Mouse (Mus musculus) midbrain, embryonic 13.5 days (tissue): ENCODE measurements around the gene Ccdc134. TPM values are rescaled to one million over a fixed set of nuclear protein-coding genes. Genes with fewer than 3 reads are reported as not detected.
A peak's percentile ranks its signal among the peaks of the same experiment; 100 is the strongest.
"Not testable (repeated sequence)": the region's sequence is repeated elsewhere in the genome, so short reads cannot be mapped to it uniquely, and the experiment has no call there.

ENCODE experiments used
- ATAC-seq: fragments of 200-750 bp; cut with Nextera tagmentation; 2 replicates; pipeline ENCODE4 v1.8.0; 2017; ENCODE audit warnings: mild to moderate bottlenecking, moderate TSS enrichment, moderate library complexity
- H3K27ac ChIP-seq: fragments of 300-500 bp; sonication (generic); 2 replicates; pipeline ENCODE4 v1.5.1; 2015; ENCODE audit warnings: inconsistent platforms, mild to moderate bottlenecking, moderate library complexity
- H3K27me3 ChIP-seq: fragments of 300-500 bp; sonication (generic); 2 replicates; pipeline ENCODE4 v1.6.1; 2015; ENCODE audit warnings: mild to moderate bottlenecking, inconsistent platforms
- H3K36me3 ChIP-seq: fragments of 300-500 bp; sonication (generic); 2 replicates; pipeline ENCODE4 v1.6.1; 2015; ENCODE audit warnings: mild to moderate bottlenecking, inconsistent platforms
- H3K4me1 ChIP-seq: fragments of 300-500 bp; sonication (generic); replicated peaks from 2 replicates; pipeline ENCODE4 v1.6.1; 2015; ENCODE audit warnings: inconsistent platforms
- H3K4me2 ChIP-seq: fragments of 300-500 bp; sonication (generic); replicated peaks from 2 replicates; pipeline ENCODE4 v1.6.1; 2015; ENCODE audit warnings: moderate library complexity, mild to moderate bottlenecking, inconsistent platforms
- H3K4me3 ChIP-seq: fragments of 300-500 bp; sonication (generic); replicated peaks from 2 replicates; pipeline ENCODE4 v1.5.1; 2015; ENCODE audit warnings: mild to moderate bottlenecking, inconsistent platforms
- H3K9ac ChIP-seq: fragments of 300-500 bp; sonication (generic); replicated peaks from 2 replicates; pipeline ENCODE4 v1.6.1; 2015; ENCODE audit warnings: mild to moderate bottlenecking, inconsistent platforms
- H3K9me3 ChIP-seq: fragments of 300-500 bp; sonication (generic); 2 replicates; pipeline ENCODE4 v1.6.1; 2016; ENCODE audit warnings: mild to moderate bottlenecking, inconsistent platforms
- WGBS: fragments of 180-500 bp; shearing (Covaris S2); methylation state at CpG from one replicate; pipeline ENCODE4 v1.1.7; 2015; 5-methylcytosine and 5-hydroxymethylcytosine counted together
- polyA plus RNA-seq: library from polyadenylated mRNA; unstranded; fragments of >200 nt; fragmentation: Nextera tagmentation; extraction: Ambion mirVana; gene quantifications from 2 replicates; pipeline ENCODE4 v1.2.1, GENCODE M21; 2015

Gene Ccdc134
- 12.0 and 14.0 TPM in 2 replicates for polyA plus RNA-seq

- H3K9me3 ChIP-seq = no peaks in the 10 kb centered on the region
- H3K4me3 ChIP-seq = peak within 1 kb of the TSS; percentile 80
- peak within 1 kb of the TSS; percentile 79 for H3K9ac ChIP-seq
- peaks cover 22% of the 10 kb centered on the region for H3K4me1 ChIP-seq
- peak within 1 kb of the TSS; percentile 86 for H3K4me2 ChIP-seq
- H3K27ac ChIP-seq = peak within 1 kb of the TSS; percentile 74
- under 1% methylated on average over 70 of the region's 74 CpGs for WGBS
- H3K36me3 ChIP-seq = peaks cover 14% of the 10 kb centered on the region; the same call in 1 of the 2 replicates
- peak; percentile 98 for ATAC-seq
- 0 out of 2 replicates have a peak, but pooled peaks cover 5% of the 10 kb centered on the region for H3K27me3 ChIP-seq
Measured at GRCm38 (mm10) chr15:82127426-82128374, at the start of gene Ccdc134. Gene Ccdc134 (plus strand): TSS chr15:82127922.

- Histone ChIP-seq H3K9me3 (no peaks in the 10 kb centered on the region), H3K9ac (no peak overlapping the region), H3K4me3 (no peak overlapping the region), H3K36me3 (no peaks in the 10 kb centered on the region), H3K27ac (no peak overlapping the region), H3K4me2 (no peak overlapping the region), H3K4me1 (no peaks in the 10 kb centered on the region), H3K27me3 (no peaks in the 10 kb centered on the region)
- no peak for ATAC-seq
- 67% methylated on average over 10 of the region's 10 CpGs for WGBS
Measured at GRCm38 (mm10) chr15:82079883-82080282, 47.8 kb upstream of the Ccdc134 start.

- 28% methylated on average over 7 of the region's 7 CpGs for WGBS
- no peak overlapping the region for H3K27ac ChIP-seq
- H3K4me1 ChIP-seq = no peaks in the 10 kb centered on the region
- no peak overlapping the region for H3K4me2 ChIP-seq
- peak; percentile 55; the same call in 1 of the 2 replicates for ATAC-seq
- no peak overlapping the region for H3K4me3 ChIP-seq
- H3K36me3 ChIP-seq = no peaks in the 10 kb centered on the region
- no peak overlapping the region for H3K9ac ChIP-seq
- no peaks in the 10 kb centered on the region for H3K27me3 ChIP-seq
- no peaks in the 10 kb centered on the region for H3K9me3 ChIP-seq
Measured at GRCm38 (mm10) chr15:82081161-82081560, 46.6 kb upstream of the Ccdc134 start.

DNA sequence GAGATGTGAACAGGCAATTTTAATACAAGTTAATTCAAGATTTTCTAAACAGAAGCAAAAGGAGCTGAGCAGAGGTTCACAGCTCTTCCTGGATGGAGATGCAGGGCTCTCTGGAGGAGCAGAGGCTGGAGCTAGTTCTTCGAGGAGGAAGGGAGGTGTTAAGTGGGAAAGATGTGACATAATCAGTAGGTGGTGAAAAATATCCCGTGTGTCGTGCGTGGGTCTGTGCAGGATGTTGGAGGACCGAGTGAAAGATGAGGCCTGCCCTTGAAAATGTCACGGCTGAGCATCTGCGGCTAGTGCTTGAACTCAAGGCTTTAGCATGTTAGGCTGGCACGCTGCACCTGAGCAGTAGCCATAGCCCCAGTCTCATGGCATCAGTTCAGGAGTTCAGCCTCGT lies 42.1 kb upstream of the Ccdc134 start:
- Histone ChIP-seq H3K4me3 (no peak overlapping the region), H3K27me3 (no peaks in the 10 kb centered on the region), H3K9me3 (no peaks in the 10 kb centered on the region), H3K27ac (no peak overlapping the region), H3K9ac (no peak overlapping the region), H3K4me2 (no peak overlapping the region), H3K4me1 (no peaks in the 10 kb centered on the region), H3K36me3 (no peaks in the 10 kb centered on the region)
- WGBS = 88% methylated on average over 9 of the region's 9 CpGs
- ATAC-seq = no peak

DNA sequence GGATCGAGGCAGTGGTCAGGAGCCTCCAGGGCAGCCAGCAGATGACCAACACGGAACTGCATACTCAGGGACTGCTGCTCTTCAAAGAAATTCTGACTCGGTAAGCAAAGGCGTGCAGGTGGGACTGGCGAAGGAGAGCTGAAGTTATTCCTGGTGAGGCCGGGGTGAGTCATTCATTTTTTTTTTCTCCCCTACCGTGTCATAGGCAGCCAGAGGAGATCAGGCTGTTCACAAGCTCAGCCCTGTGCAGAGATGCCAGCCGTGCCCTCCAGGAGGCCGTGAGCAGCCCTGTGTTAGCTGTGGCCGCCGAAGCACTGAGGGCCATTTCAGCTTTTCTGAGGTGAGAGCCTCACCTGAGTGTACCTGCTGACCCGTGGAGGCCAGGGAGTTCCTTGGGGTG lies 41.6 kb upstream of the Ccdc134 start:
- H3K4me1 ChIP-seq = no peaks in the 10 kb centered on the region
- no peak overlapping the region for H3K9ac ChIP-seq
- no peaks in the 10 kb centered on the region for H3K27me3 ChIP-seq
- 85% methylated on average over 12 of the region's 12 CpGs for WGBS
- H3K9me3 ChIP-seq = no peaks in the 10 kb centered on the region
- no peak overlapping the region for H3K27ac ChIP-seq
- no peak overlapping the region for H3K4me2 ChIP-seq
- H3K36me3 ChIP-seq = no peaks in the 10 kb centered on the region
- ATAC-seq = no peak
- H3K4me3 ChIP-seq = no peak overlapping the region

GRCm38 (mm10) chr15:82087266-82087665 lies 40.5 kb upstream of the Ccdc134 start:
- Histone ChIP-seq H3K4me2 (no peak overlapping the region), H3K36me3 (no peaks in the 10 kb centered on the region), H3K27me3 (no peaks in the 10 kb centered on the region), H3K4me1 (no peaks in the 10 kb centered on the region), H3K9me3 (no peaks in the 10 kb centered on the region), H3K9ac (no peak overlapping the region), H3K27ac (no peak overlapping the region), H3K4me3 (no peak overlapping the region)
- no peak for ATAC-seq
- WGBS = 10% methylated on average over 10 of the region's 10 CpGs

- Histone ChIP-seq H3K4me1 (no peaks in the 10 kb centered on the region), H3K4me3 (no peak overlapping the region), H3K36me3 (no peaks in the 10 kb centered on the region), H3K9me3 (no peaks in the 10 kb centered on the region), H3K27me3 (no peaks in the 10 kb centered on the region), H3K4me2 (no peak overlapping the region), H3K27ac (no peak overlapping the region), H3K9ac (no peak overlapping the region)
- WGBS = 87% methylated on average over 7 of the region's 7 CpGs
- no peak for ATAC-seq
Measured at GRCm38 (mm10) chr15:82091061-82091460, 36.7 kb upstream of the Ccdc134 start.

DNA sequence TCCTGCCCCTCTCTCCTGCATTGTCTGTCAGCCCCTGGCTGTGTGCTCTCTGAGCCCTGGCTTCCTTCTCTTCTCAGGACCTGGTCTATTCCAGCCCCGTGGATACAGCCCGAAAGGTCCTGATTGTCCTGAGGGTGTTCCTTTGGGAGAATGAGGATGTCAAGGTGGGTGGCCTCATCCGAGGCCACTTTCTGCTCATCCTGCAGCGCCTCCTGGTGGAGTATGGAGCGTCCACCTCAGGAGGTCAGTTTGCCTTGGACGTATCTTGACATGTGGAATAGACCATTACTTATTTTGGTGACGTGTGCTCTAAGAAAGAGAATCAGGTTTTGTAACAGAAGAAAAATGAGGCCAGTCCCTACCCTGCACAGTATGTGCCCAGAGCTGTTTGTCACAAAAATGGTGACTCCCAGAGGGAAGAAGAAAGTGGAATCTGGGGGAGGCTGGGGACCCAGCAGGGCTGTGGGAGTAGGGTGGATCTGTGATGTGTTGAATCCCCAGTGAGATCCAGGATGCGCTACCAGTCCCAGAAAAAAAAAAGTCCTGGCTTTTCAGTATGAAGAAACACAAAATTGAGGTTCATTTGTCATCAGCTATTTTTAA lies 20.7 kb upstream of the Ccdc134 start:
- no peaks in the 10 kb centered on the region; the same call in 1 of the 2 replicates for H3K4me1 ChIP-seq
- no peaks in the 10 kb centered on the region for H3K36me3 ChIP-seq
- no peak overlapping the region for H3K4me3 ChIP-seq
- WGBS = 19% methylated on average over 8 of the region's 8 CpGs
- H3K9me3 ChIP-seq = no peaks in the 10 kb centered on the region
- no peak overlapping the region for H3K4me2 ChIP-seq
- no peak for ATAC-seq
- no peaks in the 10 kb centered on the region for H3K27me3 ChIP-seq
- H3K27ac ChIP-seq = no peak overlapping the region
- no peak overlapping the region for H3K9ac ChIP-seq

GRCm38 (mm10) chr15:82120544-82120943 lies 7.2 kb upstream of the Ccdc134 start:
- H3K9ac ChIP-seq = no peak overlapping the region
- H3K36me3 ChIP-seq = no peaks in the 10 kb centered on the region
- 90% methylated on average over 8 of the region's 8 CpGs for WGBS
- H3K9me3 ChIP-seq = no peaks in the 10 kb centered on the region
- no peak for ATAC-seq
- no peaks in the 10 kb centered on the region for H3K27me3 ChIP-seq
- no peak overlapping the region for H3K4me2 ChIP-seq
- no peak overlapping the region for H3K27ac ChIP-seq
- H3K4me3 ChIP-seq = no peak overlapping the region
- H3K4me1 ChIP-seq = no peaks in the 10 kb centered on the region

- 88% methylated on average over 4 of the region's 4 CpGs for WGBS
- ATAC-seq, H3K27ac ChIP-seq, H3K27me3 ChIP-seq, H3K9me3 ChIP-seq, H3K4me3 ChIP-seq: not testable (repeated sequence)
- peaks cover 10% of the 10 kb centered on the region; the same call in 1 of the 2 replicates for H3K36me3 ChIP-seq
- peaks cover 22% of the 10 kb centered on the region for H3K4me1 ChIP-seq
- peak overlapping the region; percentile 86 for H3K4me2 ChIP-seq
- H3K9ac ChIP-seq = peak overlapping the region; percentile 68; the same call in 1 of the 2 replicates
Measured at GRCm38 (mm10) chr15:82126690-82127089, 1.0 kb upstream of the Ccdc134 start.

DNA sequence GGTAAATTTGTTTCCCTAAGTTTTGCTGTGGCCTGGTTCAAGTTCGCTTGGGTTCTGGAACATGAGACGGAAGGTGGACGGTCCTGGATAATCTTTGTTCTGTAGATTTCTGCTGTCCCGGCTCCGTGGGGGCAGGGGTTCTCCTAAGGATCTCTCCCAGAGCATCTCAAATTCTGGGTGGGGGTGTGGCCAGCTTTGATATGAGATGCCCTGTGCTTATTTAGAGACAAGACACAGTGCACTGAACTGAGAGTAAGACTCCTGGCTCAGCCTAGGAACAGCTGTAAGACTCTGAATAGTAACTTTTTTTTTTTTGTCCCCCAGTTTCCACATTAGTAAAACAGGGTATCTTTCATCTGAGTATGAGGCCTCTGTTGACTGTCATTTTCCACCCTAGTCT lies 676 bp downstream of the Ccdc134 start:
- Histone ChIP-seq H3K27ac (0 out of 2 replicates have a peak overlapping the region, but pooled peaks have one; percentile 74), H3K9me3 (no peaks in the 10 kb centered on the region), H3K27me3 (0 out of 2 replicates have a peak, but pooled peaks cover 5% of the 10 kb centered on the region), H3K4me3 (peak overlapping the region; percentile 80), H3K4me1 (peaks cover 22% of the 10 kb centered on the region), H3K4me2 (peak overlapping the region; percentile 86), H3K36me3 (peaks cover 16% of the 10 kb centered on the region; the same call in 1 of the 2 replicates), H3K9ac (peak overlapping the region; percentile 79)
- 0% methylated on average over 5 of the region's 5 CpGs for WGBS
- ATAC-seq = no peak

DNA sequence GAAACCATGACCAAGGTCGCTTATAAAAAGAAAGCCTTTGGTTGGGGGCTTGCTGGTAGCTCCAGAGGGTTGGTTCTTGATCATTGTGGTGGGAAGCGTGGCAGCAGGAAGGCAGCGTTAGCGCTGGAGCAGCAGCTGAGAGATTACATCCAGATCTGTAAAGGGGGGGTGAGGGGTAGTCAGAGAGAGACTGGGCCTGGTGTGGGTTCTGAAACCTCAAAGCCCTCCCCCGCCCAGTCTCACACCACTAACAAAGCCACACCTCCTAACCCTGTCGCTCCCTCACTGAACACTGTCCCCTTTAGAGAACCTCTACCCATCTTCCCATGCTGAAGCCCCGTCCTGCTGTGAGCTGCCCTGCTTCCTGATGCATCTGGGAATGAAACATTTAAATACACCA lies 2.9 kb downstream of the Ccdc134 start:
- Histone ChIP-seq H3K36me3 (peaks cover 19% of the 10 kb centered on the region; the same call in 1 of the 2 replicates), H3K27me3 (0 out of 2 replicates have a peak, but pooled peaks cover 5% of the 10 kb centered on the region), H3K9ac (no peak overlapping the region), H3K4me2 (no peak overlapping the region), H3K27ac (no peak overlapping the region), H3K9me3 (no peaks in the 10 kb centered on the region), H3K4me1 (peaks cover 22% of the 10 kb centered on the region), H3K4me3 (no peak overlapping the region)
- 60% methylated on average over 7 of the region's 7 CpGs for WGBS
- ATAC-seq = no peak
